Mouse (Mus musculus): ENCODE data around the gene Tex50. TPM values are rescaled to one million over a fixed set of nuclear protein-coding genes. Genes with fewer than 3 reads are reported as not detected.

The Tex50 gene
- not detected in 2 replicates for polyA plus RNA-seq (2012; rRNA removed)

GRCm38 (mm10) chr1:161159214-161159613 lies at the start of gene Tex50:
Gene Tex50 (minus strand): TSS chr1:161159314.

DNA sequence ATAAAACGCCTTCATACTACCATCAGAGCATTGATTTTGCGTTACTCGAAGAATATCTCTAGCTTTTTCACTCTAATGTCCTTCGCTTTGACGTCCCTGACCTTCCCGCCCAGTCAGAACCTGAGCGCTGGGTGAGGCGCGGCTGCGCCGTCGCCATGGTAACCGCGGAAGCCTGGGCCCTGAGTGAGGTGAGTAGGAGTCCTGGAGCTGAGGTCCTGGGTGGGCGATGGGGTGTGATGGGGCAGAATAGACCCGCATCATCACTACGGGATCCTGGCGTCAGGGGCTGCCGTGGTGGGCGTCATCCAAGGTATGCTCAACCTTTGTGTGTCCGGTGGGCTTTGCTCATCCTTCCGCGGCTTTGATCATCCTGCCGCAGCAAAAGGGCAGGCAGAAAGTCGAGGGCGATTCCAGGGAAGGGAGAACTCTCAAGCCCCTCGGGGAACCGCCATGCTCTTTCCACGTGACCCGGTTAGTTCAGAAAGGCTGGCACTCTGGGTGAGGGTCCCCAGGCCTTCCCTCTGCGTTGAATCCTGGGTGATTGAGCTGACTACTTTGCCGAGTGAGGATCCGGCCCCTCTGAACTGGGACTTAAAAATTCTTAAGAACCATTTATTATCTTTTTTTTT lies 16.5 kb downstream of the Tex50 start, which contains the start of gene Ankrd45:
Ankrd45 (plus strand) TSS at position 161 of the 629 bp plus-strand sequence.

DNA sequence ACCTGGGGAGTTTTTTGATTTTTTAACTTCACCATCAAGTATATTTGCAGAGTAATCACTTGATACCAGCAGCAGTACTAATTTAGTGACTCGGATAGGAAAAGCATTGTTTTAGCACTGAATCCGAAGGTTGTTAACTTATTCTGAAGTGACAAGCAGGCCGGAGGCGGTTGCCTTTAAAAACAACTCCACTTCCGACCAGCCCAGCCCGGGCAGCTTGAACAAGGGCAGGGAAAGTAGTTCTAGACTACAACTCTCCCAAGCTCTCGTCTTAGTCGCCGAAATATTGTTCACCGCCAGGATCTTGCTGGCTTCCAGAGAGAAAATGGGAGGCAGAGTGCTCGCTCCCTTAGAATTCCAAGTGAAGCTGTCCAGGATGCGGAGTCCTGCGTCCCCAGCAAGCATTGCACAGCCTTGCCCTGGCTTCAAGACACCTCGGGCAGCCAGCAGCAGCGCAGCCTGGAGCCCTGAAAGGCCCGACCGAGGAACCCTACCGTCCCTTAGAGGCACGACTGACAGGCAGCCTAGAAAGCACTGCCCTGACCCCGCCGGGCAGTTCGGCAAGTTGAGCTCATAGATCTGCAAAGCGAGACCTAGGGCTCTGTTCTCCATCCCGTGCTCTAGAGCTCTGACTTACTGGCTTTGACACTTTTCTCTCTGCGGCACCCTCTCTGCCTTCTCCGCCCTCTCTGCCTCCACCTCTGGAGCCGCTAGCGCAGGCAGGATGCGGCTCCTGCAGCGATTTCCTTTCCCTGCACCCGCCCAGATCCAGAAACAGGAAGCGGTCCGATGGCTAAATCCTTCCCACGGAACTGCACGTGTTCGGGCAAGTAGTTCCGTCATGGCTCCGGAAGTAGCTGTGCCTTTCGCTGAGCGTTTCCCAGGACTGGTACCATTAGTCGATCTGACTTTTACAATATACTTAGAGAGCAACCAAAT lies 28.1 kb downstream of the Tex50 start, which contains the start of gene Klhl20:
Klhl20 (minus strand) TSS at position 786 of the 939 bp plus-strand sequence.

Other genes starting within 250 kb of the Tex50 start
- gene Serpinc1, start 180.7 kb downstream of the Tex50 start, polyA plus RNA-seq (2012; rRNA removed), result 270 and 300 TPM in 2 replicates
- gene Zbtb37, start 124.5 kb downstream of the Tex50 start, polyA plus RNA-seq (2012; rRNA removed), result 0.74 and 0.98 TPM in 2 replicates
- gene Dars2, start 88.7 kb downstream of the Tex50 start, polyA plus RNA-seq (2012; rRNA removed), result 16.6 and 19.3 TPM in 2 replicates
- gene Cenpl, start 88.6 kb downstream of the Tex50 start, polyA plus RNA-seq (2012; rRNA removed), result 15.5 and 19.2 TPM in 2 replicates
- gene Klhl20, start 27.8 kb downstream of the Tex50 start, polyA plus RNA-seq (2012; rRNA removed), result 4.9 and 5.7 TPM in 2 replicates
- gene Ankrd45, start 16.6 kb downstream of the Tex50 start, polyA plus RNA-seq (2012; rRNA removed), result under 0.01 and 0.03 TPM in 2 replicates
- gene Prdx6, start 91.9 kb upstream of the Tex50 start, polyA plus RNA-seq (2012; rRNA removed), result 76.9 and 113 TPM in 2 replicates
- not detected in 2 replicates for gene Tnfsf4, start 236.1 kb upstream of the Tex50 start, polyA plus RNA-seq (2012; rRNA removed)

Data from liver, embryonic 14 days (tissue).